Mouse (Mus musculus) ES-Bruce4 (cell line): ENCODE measurements at regions not wholly inside any gene's neighbourhood (a gene's known extent, or its start where the extent isn't known, plus 50 kb on each side); places are given as distances from the start of the nearest gene placed in this dataset.

ENCODE experiments used
- H3K27ac ChIP-seq: 2 replicates; pipeline ENCODE4 v1.5.1; 2012; ENCODE audit warnings: low read length, inconsistent platforms; ENCODE audit not compliant: insufficient read depth
- H3K27me3 ChIP-seq: 2 replicates; pipeline ENCODE4 v1.6.1; 2012; ENCODE audit warnings: mild to moderate bottlenecking, low read length, inconsistent platforms; ENCODE audit not compliant: control insufficient read depth, poor library complexity, insufficient read depth, severe bottlenecking
- H3K36me3 ChIP-seq: 2 replicates; pipeline ENCODE4 v1.6.1; 2012; ENCODE audit warnings: inconsistent platforms, mild to moderate bottlenecking, low read length, moderate library complexity; ENCODE audit not compliant: control insufficient read depth, poor library complexity, insufficient read depth, severe bottlenecking
- H3K4me1 ChIP-seq: one replicate; pipeline ENCODE4 v1.8.1; 2011; ENCODE audit warnings: low read length; ENCODE audit not compliant: control insufficient read depth, insufficient read depth
- H3K4me3 ChIP-seq: 2 replicates; pipeline ENCODE4 v1.5.1; 2011; ENCODE audit warnings: low read depth, mild to moderate bottlenecking, low read length
- H3K9ac ChIP-seq: 2 replicates; pipeline ENCODE4 v1.6.1; 2012; ENCODE audit warnings: low read depth, mild to moderate bottlenecking, inconsistent platforms; ENCODE audit not compliant: poor library complexity, severe bottlenecking
- H3K9me3 ChIP-seq: replicated peaks from 2 replicates; pipeline ENCODE4 v1.6.1; 2012; ENCODE audit warnings: mild to moderate bottlenecking, low read length, inconsistent platforms; ENCODE audit not compliant: control insufficient read depth, poor library complexity, insufficient read depth, severe bottlenecking
- CTCF ChIP-seq: IDR thresholded peaks from one replicate; pipeline ENCODE4 v1.8.1; 2011; ENCODE audit warnings: low read depth, low read length
- EP300 ChIP-seq: IDR thresholded peaks from 2 replicates; pipeline ENCODE4 v1.6.1; 2011; ENCODE audit warnings: low read depth, low read length; ENCODE audit not compliant: insufficient read depth
- POLR2A ChIP-seq: IDR thresholded peaks from one replicate; pipeline ENCODE4 v1.8.1; 2011; ENCODE audit warnings: low read length; ENCODE audit not compliant: insufficient read depth

- no peaks in the 10 kb centered on the region for H3K27me3 ChIP-seq
- H3K36me3 ChIP-seq: no peaks in the 10 kb centered on the region
- TF ChIP-seq CTCF: no peak
- H3K4me1 ChIP-seq: no peaks in the 10 kb centered on the region
- H3K27ac ChIP-seq: no peak overlapping the region
- no peaks in the 10 kb centered on the region for H3K9me3 ChIP-seq
- no peak overlapping the region for H3K9ac ChIP-seq
- no peak overlapping the region for H3K4me3 ChIP-seq
Observed at GRCm38 (mm10) chr13:6142771-6143170, 281.5 kb downstream of the Klf6 start.

DNA sequence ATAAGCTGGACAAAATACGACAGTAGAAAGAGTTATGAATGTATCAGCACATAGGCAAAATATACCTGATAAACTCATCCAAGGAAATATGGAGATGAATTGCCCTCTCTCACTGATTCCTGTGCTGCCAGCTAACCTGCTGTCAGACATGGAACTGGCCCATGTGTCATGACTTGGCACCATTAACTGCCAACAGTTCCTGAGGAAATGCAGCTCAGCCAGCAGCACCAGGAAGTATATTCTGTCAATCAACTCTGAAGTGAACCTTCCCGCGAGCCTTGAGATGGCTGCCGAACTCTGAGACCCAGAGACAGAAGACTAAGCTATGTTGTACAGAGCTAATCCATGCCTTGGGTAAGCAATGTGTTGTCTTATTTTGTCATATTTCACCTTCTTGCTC, 292.4 kb downstream of the Klf6 start:
- Histone ChIP-seq H3K27me3 (no peaks in the 10 kb centered on the region), H3K27ac (no peak overlapping the region), H3K9me3 (no peaks in the 10 kb centered on the region), H3K9ac (no peak overlapping the region), H3K36me3 (no peaks in the 10 kb centered on the region), H3K4me3 (no peak overlapping the region), H3K4me1 (no peaks in the 10 kb centered on the region)
- TF ChIP-seq POLR2A (no peak), EP300 (no peak), CTCF (no peak)

- no peak for TF ChIP-seq POLR2A
- no peak for TF ChIP-seq CTCF
- no peak for TF ChIP-seq EP300
- Histone ChIP-seq H3K36me3 (no peaks in the 10 kb centered on the region), H3K9ac (no peak overlapping the region), H3K27ac (no peak overlapping the region), H3K27me3 (no peaks in the 10 kb centered on the region), H3K4me3 (no peak overlapping the region), H3K4me1 (no peaks in the 10 kb centered on the region), H3K9me3 (no peaks in the 10 kb centered on the region)
Observed at GRCm38 (mm10) chr13:6156191-6156590, 294.9 kb downstream of the Klf6 start.

DNA sequence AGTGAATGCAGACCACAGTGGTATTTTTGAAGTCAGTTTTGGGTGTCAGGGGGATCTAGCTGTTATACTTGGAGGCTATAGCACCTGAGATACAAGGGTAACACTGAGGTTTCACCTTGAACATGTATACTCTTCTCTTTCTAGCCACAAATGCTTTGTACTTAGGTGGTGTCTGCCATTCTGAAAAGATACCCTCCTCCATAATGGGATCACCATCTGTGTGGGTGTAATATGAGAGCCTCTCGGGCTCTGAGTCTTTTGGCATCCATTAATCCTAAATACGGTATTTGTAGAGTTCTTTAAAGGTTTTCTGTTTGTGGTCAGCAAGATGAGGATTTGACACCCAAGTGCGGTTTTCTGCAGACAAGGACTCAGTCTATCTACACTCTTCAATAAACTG, 295.7 kb downstream of the Klf6 start:
- TF ChIP-seq CTCF: no peak
- TF ChIP-seq EP300: no peak
- no peak for TF ChIP-seq POLR2A
- Histone ChIP-seq H3K36me3 (no peaks in the 10 kb centered on the region), H3K27me3 (no peaks in the 10 kb centered on the region), H3K9ac (no peak overlapping the region), H3K9me3 (no peaks in the 10 kb centered on the region), H3K4me1 (no peaks in the 10 kb centered on the region), H3K4me3 (no peak overlapping the region), H3K27ac (no peak overlapping the region)

DNA sequence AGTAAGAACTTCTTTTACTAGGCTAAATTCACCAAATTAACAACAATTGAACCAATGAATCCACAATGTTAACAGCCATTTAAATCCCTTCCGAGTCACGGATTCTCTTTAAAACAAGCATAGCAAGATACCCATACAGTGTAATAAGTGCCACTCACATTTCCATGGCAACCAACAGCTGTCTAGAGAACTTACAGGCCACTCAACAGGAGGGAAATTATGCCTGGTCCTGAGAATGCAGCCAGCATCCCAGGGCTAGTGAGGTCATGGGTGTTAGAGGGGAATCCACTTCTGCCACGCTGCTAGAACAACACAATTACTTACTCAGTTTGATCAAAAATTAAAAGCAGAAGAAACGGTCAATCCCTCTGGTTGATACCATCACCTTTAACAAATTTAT, 296.7 kb downstream of the Klf6 start:
- Histone ChIP-seq H3K36me3 (no peaks in the 10 kb centered on the region), H3K4me3 (no peak overlapping the region), H3K9ac (no peak overlapping the region), H3K27me3 (no peaks in the 10 kb centered on the region), H3K9me3 (no peaks in the 10 kb centered on the region), H3K4me1 (no peaks in the 10 kb centered on the region), H3K27ac (no peak overlapping the region)
- TF ChIP-seq EP300: no peak
- TF ChIP-seq CTCF: no peak
- no peak for TF ChIP-seq POLR2A

GRCm38 (mm10) chr13:6159412-6159811, 298.1 kb downstream of the Klf6 start:
- no peaks in the 10 kb centered on the region for H3K9me3 ChIP-seq
- H3K4me3 ChIP-seq: no peak overlapping the region
- no peaks in the 10 kb centered on the region for H3K4me1 ChIP-seq
- H3K27ac ChIP-seq: no peak overlapping the region
- TF ChIP-seq EP300 (no peak), POLR2A (no peak), CTCF (no peak)
- H3K9ac ChIP-seq: no peak overlapping the region
- H3K27me3 ChIP-seq: no peaks in the 10 kb centered on the region
- no peaks in the 10 kb centered on the region for H3K36me3 ChIP-seq
